Mouse (Mus musculus) E14TG2a.4 (cell line): ENCODE results near the gene Tmem262.

Experiments
- H3K27me3 ChIP-seq: 2 replicates; pipeline ENCODE4 v1.6.1; 2014; ENCODE audit warnings: low read length, control low read depth; ENCODE audit not compliant: insufficient read depth
- H3K36me3 ChIP-seq: 2 replicates; pipeline ENCODE4 v1.6.1; 2014; ENCODE audit warnings: low read length, control low read depth; ENCODE audit not compliant: insufficient read depth
- H3K4me1 ChIP-seq: replicated peaks from 2 replicates; pipeline ENCODE4 v1.6.1; 2014; ENCODE audit warnings: low read depth, low read length, control low read depth
- H3K4me3 ChIP-seq: replicated peaks from 2 replicates; pipeline ENCODE4 v1.5.1; 2014; ENCODE audit warnings: mild to moderate bottlenecking, low read length
- H3K9me3 ChIP-seq: 2 replicates; pipeline ENCODE4 v1.6.1; 2014; ENCODE audit warnings: low read length, control low read depth
- CTCF ChIP-seq: conservative IDR thresholded peaks from 2 replicates; pipeline ENCODE4 v1.5.1; 2014; ENCODE audit warnings: low read length
- NANOG ChIP-seq: IDR thresholded peaks from 2 replicates; pipeline ENCODE4 v1.6.1; 2014; ENCODE audit warnings: borderline replicate concordance, low read length, mixed read lengths
- POU5F1 ChIP-seq: IDR thresholded peaks from 2 replicates; pipeline ENCODE4 v1.6.1; 2014; ENCODE audit warnings: low read length, borderline replicate concordance

Gene Tmem262

GRCm38 (mm10) chr19:6124898-6125297, 45.1 kb downstream of the Tmem262 start:
- TF ChIP-seq CTCF, result no peak
- TF ChIP-seq POU5F1, result no peak
- no peak for TF ChIP-seq NANOG
- H3K4me3 ChIP-seq, result no peak overlapping the region
- H3K4me1 ChIP-seq, result peaks cover 61% of the 10 kb centered on the region
- H3K36me3 ChIP-seq, result 0 out of 2 replicates have a peak, but pooled peaks cover 6% of the 10 kb centered on the region
- H3K9me3 ChIP-seq, result no peaks in the 10 kb centered on the region
- H3K27me3 ChIP-seq, result no peaks in the 10 kb centered on the region

- H3K4me1 ChIP-seq, result peaks cover 53% of the 10 kb centered on the region
- H3K36me3 ChIP-seq, result no peaks in the 10 kb centered on the region
- TF ChIP-seq POU5F1, result no peak
- TF ChIP-seq NANOG, result no peak
- TF ChIP-seq CTCF, result peak; percentile 98
- H3K4me3 ChIP-seq, result no peak overlapping the region
- H3K27me3 ChIP-seq, result no peaks in the 10 kb centered on the region
- no peaks in the 10 kb centered on the region for H3K9me3 ChIP-seq
These were observed 46.5 kb downstream of the Tmem262 start for GRCm38 (mm10) chr19:6126289-6126688.

GRCm38 (mm10) chr19:6126789-6127580, 47.2 kb downstream of the Tmem262 start:
- no peaks in the 10 kb centered on the region for H3K36me3 ChIP-seq
- H3K4me1 ChIP-seq, result peaks cover 46% of the 10 kb centered on the region
- no peaks in the 10 kb centered on the region for H3K27me3 ChIP-seq
- TF ChIP-seq NANOG (no peak), CTCF (no peak), POU5F1 (no peak)
- H3K4me3 ChIP-seq, result peak overlapping the region; percentile 82
- no peaks in the 10 kb centered on the region for H3K9me3 ChIP-seq

GRCm38 (mm10) chr19:6127760-6128341, 48.0 kb downstream of the Tmem262 start, which contains the start of gene Snx15:
TSS of gene Snx15 (minus strand) at chr19:6128304.
- peak within 1 kb of the TSS; percentile 82 for H3K4me3 ChIP-seq
- H3K36me3 ChIP-seq, result no peaks in the 10 kb centered on the region
- TF ChIP-seq CTCF, result no peak
- TF ChIP-seq POU5F1, result no peak
- no peak for TF ChIP-seq NANOG
- no peaks in the 10 kb centered on the region for H3K9me3 ChIP-seq
- peaks cover 37% of the 10 kb centered on the region for H3K4me1 ChIP-seq
- no peaks in the 10 kb centered on the region for H3K27me3 ChIP-seq
